Mouse (Mus musculus) spleen, postnatal 0 days (tissue): ENCODE measurements around the gene Mgat5b. TPM values are rescaled to one million over a fixed set of nuclear protein-coding genes. Genes with fewer than 3 reads are reported as not detected.

Source experiments
- polyA plus RNA-seq: library from polyadenylated mRNA; unstranded; fragments of >200 nt; fragmentation: Nextera tagmentation; extraction: Ambion mirVana; gene quantifications from 2 replicates; pipeline ENCODE4 v1.2.1, GENCODE M21; 2015

The Mgat5b gene
- 0.02 and 0.07 TPM in 2 replicates for polyA plus RNA-seq

GRCm38 (mm10) chr11:116918323-116919185 lies at the start of gene Mgat5b:
Gene Mgat5b, plus strand, starts transcription at chr11:116918863.

Other genes starting within 250 kb of the Mgat5b start
- gene St6galnac1, start 143.4 kb upstream of the Mgat5b start, polyA plus RNA-seq, result not detected in 2 replicates
- gene Mxra7, start 90.8 kb upstream of the Mgat5b start, polyA plus RNA-seq, result 8.9 and 12.7 TPM in 2 replicates
- gene Mettl23, start 75.6 kb upstream of the Mgat5b start, polyA plus RNA-seq, result 45.9 and 46.3 TPM in 2 replicates
- gene Jmjd6, start 75.4 kb upstream of the Mgat5b start, polyA plus RNA-seq, result 28.6 and 29.2 TPM in 2 replicates
- gene Mfsd11, start 66.4 kb upstream of the Mgat5b start, polyA plus RNA-seq, result 19.3 and 20.5 TPM in 2 replicates
- gene Srsf2, start 65.8 kb upstream of the Mgat5b start, polyA plus RNA-seq, result 583 and 603 TPM in 2 replicates
- 19.2 and 20.6 TPM in 2 replicates for gene Sec14l1, start 196.3 kb downstream of the Mgat5b start, polyA plus RNA-seq